Mouse (Mus musculus): Measurements from ENCODE around the gene Rps29. TPM values are rescaled to one million over a fixed set of nuclear protein-coding genes. Genes with fewer than 3 reads are reported as not detected.

The Rps29 gene
- polyA plus RNA-seq, 1 experiment from 2014 or later = 1,031 TPM

Small RNAs within 50 kb of the gene (microRNA-seq; reads per million reads assigned to microRNA genes)
- gene Gm47287 (not detected), gene Gm47295 (1.8 reads per million, percentile 2 among the genes with 10 or more reads in this experiment)

Other genes starting within 250 kb of the Rps29 start
- gene Lrr1, start 9.6 kb upstream of the Rps29 start, polyA plus RNA-seq (2015; fragmentation: Nextera tagmentation; extraction: Ambion mirVana) = 2.7 and 3.3 TPM in 2 replicates
- gene Rpl36al, start 24.9 kb upstream of the Rps29 start, polyA plus RNA-seq (2015; fragmentation: Nextera tagmentation; extraction: Ambion mirVana) = 274 and 297 TPM in 2 replicates
- 38.5 and 39.4 TPM in 2 replicates for gene Mgat2, start 25.0 kb upstream of the Rps29 start, polyA plus RNA-seq (2015; fragmentation: Nextera tagmentation; extraction: Ambion mirVana)
- gene Gm49383, start 37.9 kb upstream of the Rps29 start, polyA plus RNA-seq (2015; fragmentation: Nextera tagmentation; extraction: Ambion mirVana) = 12.7 and 14.6 TPM in 2 replicates
- gene Dnaaf2, start 39.2 kb upstream of the Rps29 start, polyA plus RNA-seq (2015; fragmentation: Nextera tagmentation; extraction: Ambion mirVana) = 8.2 and 8.5 TPM in 2 replicates
- gene Gm49384, start 45.1 kb upstream of the Rps29 start, polyA plus RNA-seq (2015; fragmentation: Nextera tagmentation; extraction: Ambion mirVana) = 9.0 and 12.4 TPM in 2 replicates
- gene Pole2, start 69.0 kb upstream of the Rps29 start, polyA plus RNA-seq (2015; fragmentation: Nextera tagmentation; extraction: Ambion mirVana) = 3.4 and 4.5 TPM in 2 replicates
- 14.6 and 16.0 TPM in 2 replicates for gene Klhdc1, start 82.0 kb upstream of the Rps29 start, polyA plus RNA-seq (2015; fragmentation: Nextera tagmentation; extraction: Ambion mirVana)
- gene Klhdc2, start 137.5 kb upstream of the Rps29 start, polyA plus RNA-seq (2015; fragmentation: Nextera tagmentation; extraction: Ambion mirVana) = 302 and 305 TPM in 2 replicates
- gene Nemf, start 198.0 kb upstream of the Rps29 start, polyA plus RNA-seq (2015; fragmentation: Nextera tagmentation; extraction: Ambion mirVana) = 87.0 and 93.6 TPM in 2 replicates
- gene Arf6, start 213.0 kb upstream of the Rps29 start, polyA plus RNA-seq (2015; fragmentation: Nextera tagmentation; extraction: Ambion mirVana) = 25.9 and 27.3 TPM in 2 replicates
- gene Gm9887, start 213.3 kb upstream of the Rps29 start, polyA plus RNA-seq (2015; fragmentation: Nextera tagmentation; extraction: Ambion mirVana) = 0.63 and 1.0 TPM in 2 replicates